ENCODE assay signal across 16 mouse cellular contexts in genomic region chr10:30733148-30733785, GRCm38 (mm10).
DNase-seq lines count a peak whose midpoint lies in the region; ATAC-seq and TF ChIP-seq lines count a peak whose summit lies in the region.
"Had no signal": no experiment of that assay in that cellular context is flagged by ENCODE, and none has a peak within 500 bp of the region (broad histone marks: within the 10 kb centered on the region; RNA-seq: fewer than 3 reads in every experiment).

No protein-coding gene starts in this region.

- no peak overlapping the region for H3K4me2 ChIP-seq in intestine, embryonic 15.5 days (replicated peaks)
- no peak overlapping the region for H3K4me2 ChIP-seq in liver, postnatal 0 days (ENCODE audit: low read depth, low read length)
- H3K4me2 ChIP-seq: forebrain, embryonic 15.5 days had no signal

- H3K27ac ChIP-seq in ES-Bruce4 (ENCODE audit: insufficient read depth, low read length), result peak overlapping the region; percentile 99
- no peak overlapping the region for H3K27ac ChIP-seq in intestine, embryonic 15.5 days
- 0 out of 2 replicates have a peak overlapping the region, but pooled peaks have one; percentile 8 for H3K27ac ChIP-seq in liver, postnatal 0 days (ENCODE audit: low read depth)
- H3K27ac ChIP-seq: forebrain, embryonic 15.5 days had no signal

- 76% methylated on average over 2 of the region's 2 CpGs for WGBS in intestine, embryonic 15.5 days
- WGBS in liver, postnatal 0 days (ENCODE audit: insufficient replicate concordance), result 69% methylated on average over 2 of the region's 2 CpGs

- no peaks in the 10 kb centered on the region for H3K9me3 ChIP-seq in ES-Bruce4 (replicated peaks; ENCODE audit: control insufficient read depth, insufficient read depth, low read length, poor library complexity, severe bottlenecking)
- H3K9me3 ChIP-seq in intestine, embryonic 15.5 days, result no peaks in the 10 kb centered on the region
- no peaks in the 10 kb centered on the region for H3K9me3 ChIP-seq in liver, postnatal 0 days (ENCODE audit: low read length)
- H3K9me3 ChIP-seq: forebrain, embryonic 15.5 days; G1E had no signal

- TF ChIP-seq CTCF in ES-Bruce4 (IDR thresholded peaks at IDR 0.05; ENCODE audit: low read depth, low read length), result no peak
- no peak for TF ChIP-seq CTCF in liver, postnatal 0 days (IDR thresholded peaks at IDR 0.05; ENCODE audit: low read depth)

- no peak for TF ChIP-seq POLR2A in ES-Bruce4 (IDR thresholded peaks at IDR 0.05; ENCODE audit: insufficient read depth, low read length)

- H3K36me3 ChIP-seq in ES-Bruce4 (ENCODE audit: control insufficient read depth, insufficient read depth, low read length, poor library complexity, severe bottlenecking), result no peaks in the 10 kb centered on the region
- no peaks in the 10 kb centered on the region for H3K36me3 ChIP-seq in intestine, embryonic 15.5 days
- no peaks in the 10 kb centered on the region for H3K36me3 ChIP-seq in liver, postnatal 0 days (replicated peaks; ENCODE audit: insufficient read depth, low read length)
- H3K36me3 ChIP-seq: forebrain, embryonic 15.5 days had no signal

- H3K4me1 ChIP-seq in ES-Bruce4 (ENCODE audit: control insufficient read depth, insufficient read depth, low read length), result peaks cover 7% of the 10 kb centered on the region
- H3K4me1 ChIP-seq in intestine, embryonic 15.5 days (replicated peaks), result no peaks in the 10 kb centered on the region
- H3K4me1 ChIP-seq in liver, postnatal 0 days (ENCODE audit: insufficient read depth), result peaks cover 9% of the 10 kb centered on the region
- H3K4me1 ChIP-seq: forebrain, embryonic 15.5 days had no signal

- DNase-seq in Muller cell, postnatal 12 days (ENCODE audit: inconsistent ontology term), result peak; percentile 75
- DNase-seq in liver, postnatal 0 days, result no peak
- DNase-seq in ovary, adult 18-20 months (ENCODE audit: low spot score), result no peak
- no peak for DNase-seq in adrenal gland, adult 2 months
- no peak for DNase-seq in urinary bladder, postnatal 10 days (ENCODE audit: low spot score)
- no peak for DNase-seq in gastrocnemius, postnatal 14 days
- DNase-seq: cerebellum, postnatal 14 days; heart, postnatal 14 days; layer of hippocampus, postnatal 36 days; lung, postnatal 14 days; right cerebral cortex, postnatal 14 days; thymus, postnatal 25 days had no signal

- 0 out of 2 replicates have a peak, but pooled peaks have one; percentile 57 for ATAC-seq in intestine, embryonic 15.5 days
- peak; percentile 51; the same call in 1 of the 2 replicates for ATAC-seq in liver, postnatal 0 days
- ATAC-seq: forebrain, embryonic 15.5 days had no signal

- H3K9ac ChIP-seq in ES-Bruce4 (ENCODE audit: low read depth, poor library complexity, severe bottlenecking), result no peak overlapping the region
- H3K9ac ChIP-seq in intestine, embryonic 15.5 days, result no peak overlapping the region
- H3K9ac ChIP-seq in liver, postnatal 0 days (replicated peaks), result no peak overlapping the region
- H3K9ac ChIP-seq: forebrain, embryonic 15.5 days had no signal

- TF ChIP-seq EP300 in ES-Bruce4 (IDR thresholded peaks at IDR 0.05; ENCODE audit: insufficient read depth, low read depth, low read length), result no peak
- no peak for TF ChIP-seq EP300 in liver, postnatal 0 days (IDR thresholded peaks at IDR 0.05; ENCODE audit: low read depth)

- no peak overlapping the region for H3K4me3 ChIP-seq in ES-Bruce4 (ENCODE audit: low read depth, low read length)
- H3K4me3 ChIP-seq in intestine, embryonic 15.5 days (replicated peaks), result no peak overlapping the region
- H3K4me3 ChIP-seq in liver, postnatal 0 days (ENCODE audit: low read depth, low read length), result no peak overlapping the region
- H3K4me3 ChIP-seq: forebrain, embryonic 15.5 days had no signal

- no peaks in the 10 kb centered on the region for H3K27me3 ChIP-seq in ES-Bruce4 (ENCODE audit: control insufficient read depth, insufficient read depth, low read length, poor library complexity, severe bottlenecking)
- no peaks in the 10 kb centered on the region for H3K27me3 ChIP-seq in intestine, embryonic 15.5 days (replicated peaks)
- no peaks in the 10 kb centered on the region for H3K27me3 ChIP-seq in liver, postnatal 0 days (ENCODE audit: insufficient read depth, low read length)
- H3K27me3 ChIP-seq: forebrain, embryonic 15.5 days had no signal

- intact Hi-C loops in gastrocnemius, postnatal 14 days (cut with DNase I; ENCODE audit: low total_unique reads), result no loop called here
